Mouse (Mus musculus) kidney, adult 9 months (tissue): Measurements from ENCODE around the gene Hdhd5.

ENCODE experiments used
- DNase-seq: peaks from one replicate; pipeline ENCODE4 v3.0.0; 2022

Hdhd5 gene

DNA sequence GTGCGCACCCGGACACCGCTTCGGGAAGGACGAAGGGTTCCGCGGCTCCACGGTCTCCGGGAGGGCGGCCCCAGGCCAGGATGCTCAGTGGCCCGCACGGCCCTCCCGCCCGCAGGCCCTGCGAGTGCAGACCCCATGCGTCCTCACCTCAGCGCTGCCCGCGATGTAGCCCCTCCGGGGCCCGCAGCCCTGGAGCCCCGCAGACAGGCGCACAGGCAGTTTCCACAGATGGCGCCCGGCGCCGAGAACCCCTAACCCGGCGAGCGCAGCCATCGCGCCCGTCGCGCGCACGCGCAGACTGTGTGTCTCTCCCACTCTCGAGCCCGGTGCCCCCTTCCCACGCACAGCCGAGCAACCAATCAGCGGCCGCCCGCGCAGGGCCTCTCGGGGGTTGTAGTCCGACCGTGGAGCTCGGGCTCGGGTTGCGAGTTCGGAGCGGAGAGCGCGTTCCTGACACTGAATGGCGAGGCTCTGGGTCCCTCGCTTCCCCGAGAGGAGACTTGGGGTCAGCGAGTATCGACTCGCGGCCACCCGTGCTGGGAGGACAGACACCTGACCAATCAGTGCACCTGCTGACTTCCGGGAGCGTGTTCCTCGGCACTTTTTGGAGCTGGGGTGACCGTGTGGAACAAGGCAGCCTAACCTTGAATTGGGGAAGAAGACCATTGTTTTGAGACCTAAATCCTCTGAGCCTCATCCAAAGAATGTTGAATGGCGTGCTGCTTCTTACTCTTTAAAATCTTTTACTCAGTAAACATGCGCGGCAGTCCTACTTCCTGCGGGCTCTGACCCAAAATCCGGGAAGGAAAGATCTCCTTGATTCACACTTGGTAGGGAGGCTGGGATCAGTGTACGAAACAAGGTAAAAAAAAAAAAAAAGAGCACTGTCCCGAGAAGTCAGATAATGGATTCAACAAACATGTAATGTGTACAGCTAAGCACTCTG is at the start of gene Hdhd5:
TSS of gene Hdhd5 (minus strand) at position 300 of the 946 bp plus-strand sequence.
- peak; percentile 91 for DNase-seq

DNA sequence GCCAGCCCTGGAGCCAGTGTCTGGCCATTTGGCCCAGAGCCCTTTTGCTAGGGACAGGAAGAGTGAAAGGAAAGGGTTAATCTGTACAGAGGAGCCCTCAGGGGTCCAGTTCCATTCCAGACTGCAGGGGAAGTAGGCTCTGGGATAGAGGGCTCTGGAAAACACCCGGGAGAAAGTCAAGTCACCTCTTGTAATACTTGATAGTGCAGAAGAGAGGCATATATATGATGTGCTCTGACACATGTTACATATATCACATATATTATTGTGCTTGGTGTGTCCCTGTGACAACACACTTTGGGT is 49.5 kb upstream of the Hdhd5 start:
- no peak for DNase-seq

DNA sequence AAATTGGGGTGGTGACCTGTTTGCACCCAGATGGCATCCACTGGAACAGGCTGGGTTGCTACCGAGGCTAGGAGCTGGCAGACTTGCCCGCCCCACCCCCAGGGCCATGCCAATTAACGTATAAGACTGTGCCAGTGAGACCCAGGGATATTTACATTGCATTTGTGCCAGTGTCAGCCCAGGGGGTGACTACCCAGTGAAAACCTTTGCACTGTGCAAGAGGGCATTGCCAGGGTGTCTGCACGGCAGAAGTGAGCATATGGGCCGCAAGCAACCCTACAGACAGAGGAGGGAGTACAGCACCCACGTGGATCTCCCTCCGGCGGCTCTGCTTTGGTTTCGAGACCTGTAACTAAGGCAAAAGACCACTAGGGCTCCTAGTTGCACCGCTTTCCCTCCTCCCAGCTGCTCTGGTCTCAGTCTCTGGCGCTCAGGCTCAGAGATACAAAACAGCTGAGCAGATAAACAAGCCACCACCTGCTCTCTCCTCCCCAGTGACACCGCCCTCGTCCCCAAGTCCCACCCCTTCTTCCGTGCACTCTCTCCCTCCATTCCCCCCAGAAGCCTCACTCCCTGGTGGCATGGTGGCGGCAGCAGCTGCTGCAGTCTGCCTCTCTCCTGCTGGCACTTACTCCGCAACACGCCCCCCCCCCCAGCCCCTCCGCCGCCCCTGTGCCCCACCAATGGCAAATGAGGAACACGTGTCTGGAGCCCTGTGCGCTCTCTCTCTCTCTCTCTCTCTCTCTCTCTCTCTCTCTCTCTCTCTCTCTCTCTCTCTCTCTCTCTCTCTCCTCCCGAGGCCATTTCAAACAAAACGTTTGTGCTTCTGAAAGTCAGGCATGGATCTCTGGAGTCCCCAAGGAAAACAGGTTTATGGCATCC is 49.0 kb upstream of the Hdhd5 start:
- DNase-seq: peak; percentile 67

DNA sequence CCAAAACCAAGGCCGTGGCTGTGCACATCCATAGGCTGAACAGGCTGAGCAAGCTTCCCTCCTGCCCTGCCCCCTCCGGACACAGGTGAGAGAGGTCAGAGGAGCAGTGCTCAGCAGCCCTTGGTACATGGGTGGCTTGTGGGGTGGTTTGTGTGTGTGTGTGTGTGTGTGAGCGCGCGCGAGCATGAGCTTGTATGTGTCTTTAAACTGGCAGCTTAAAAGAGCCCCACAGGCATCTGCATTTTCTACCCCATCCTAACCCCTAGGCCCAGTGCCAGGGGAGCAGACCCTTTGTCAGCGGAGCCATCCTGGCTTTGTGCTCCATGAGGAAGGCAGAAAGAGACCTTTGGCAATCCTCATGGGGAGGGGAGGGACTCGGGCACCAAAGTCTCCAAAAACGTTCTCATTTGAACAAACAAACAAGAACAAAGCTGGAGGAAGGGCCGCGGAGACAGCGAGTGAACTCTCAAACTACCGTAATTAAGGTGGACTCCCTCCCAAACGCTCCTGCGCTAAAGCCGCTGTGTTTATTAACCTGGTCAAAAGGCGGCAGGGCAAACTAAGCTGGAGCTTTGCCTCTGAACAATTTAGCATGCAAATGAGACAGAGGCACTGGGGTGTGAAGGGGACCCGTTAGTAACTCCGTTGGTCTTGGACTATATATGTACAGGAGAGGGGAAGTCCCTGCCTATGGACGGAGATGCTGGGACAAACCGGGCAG is 48.2 kb upstream of the Hdhd5 start:
- peak; percentile 87 for DNase-seq

DNA sequence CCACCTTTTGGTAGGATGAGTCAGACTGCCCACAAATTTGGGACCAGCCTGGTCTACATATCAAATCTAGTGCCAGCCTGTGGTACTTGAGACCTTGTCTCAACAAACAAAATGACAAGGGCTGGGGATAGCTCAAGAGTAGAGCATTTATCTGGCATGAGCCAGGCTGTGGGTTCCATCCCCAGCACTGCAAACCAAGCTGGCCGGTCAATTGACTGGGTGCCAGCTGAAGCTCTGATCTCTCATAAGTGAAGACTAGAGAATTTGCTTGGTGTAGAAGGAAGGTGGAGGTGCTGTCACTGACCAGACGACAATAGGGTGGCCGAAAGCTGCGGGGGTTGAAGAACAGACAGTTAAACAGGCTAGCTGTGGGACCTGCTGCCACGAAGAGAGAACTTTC is 47.4 kb upstream of the Hdhd5 start:
- no peak for DNase-seq

DNA sequence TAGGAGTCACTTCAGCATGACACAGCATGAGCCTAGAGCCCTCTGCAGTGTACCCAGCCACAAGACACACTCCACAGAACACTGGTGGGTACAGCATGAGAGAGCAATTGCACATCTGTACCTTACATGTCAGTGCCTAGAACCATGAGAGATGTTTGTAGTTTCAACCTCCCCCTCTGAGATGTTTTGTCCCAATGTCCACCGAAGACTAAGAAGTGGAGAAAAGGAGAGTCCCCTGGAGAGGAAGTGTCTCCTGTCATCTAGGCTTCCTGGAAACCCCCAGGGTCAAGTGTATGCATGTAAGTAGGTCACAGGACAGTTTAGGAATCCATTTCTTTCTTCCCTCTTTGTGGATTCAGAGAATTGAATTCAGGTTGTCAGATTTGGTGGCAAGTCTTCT is 41.3 kb upstream of the Hdhd5 start:
- DNase-seq: no peak

DNA sequence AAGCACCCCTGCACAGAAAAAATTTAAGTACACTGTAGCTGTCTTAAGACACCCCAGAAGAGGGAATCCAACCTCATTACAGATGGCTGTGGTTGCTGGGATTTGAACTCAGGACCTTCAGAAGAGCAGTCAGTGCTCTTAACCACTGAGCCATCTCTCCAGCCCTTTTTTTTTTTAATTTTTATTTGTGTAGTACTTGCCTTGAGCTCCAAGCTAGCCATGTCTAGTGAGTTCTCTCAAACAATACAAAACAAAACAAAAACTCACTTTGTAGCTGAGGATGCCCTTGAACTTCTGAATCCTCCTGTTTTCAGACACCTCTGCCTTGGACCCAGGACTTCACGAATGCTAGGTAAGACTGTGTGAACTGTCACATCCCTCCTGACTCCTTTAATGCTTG is 37.1 kb upstream of the Hdhd5 start:
- no peak for DNase-seq

DNA sequence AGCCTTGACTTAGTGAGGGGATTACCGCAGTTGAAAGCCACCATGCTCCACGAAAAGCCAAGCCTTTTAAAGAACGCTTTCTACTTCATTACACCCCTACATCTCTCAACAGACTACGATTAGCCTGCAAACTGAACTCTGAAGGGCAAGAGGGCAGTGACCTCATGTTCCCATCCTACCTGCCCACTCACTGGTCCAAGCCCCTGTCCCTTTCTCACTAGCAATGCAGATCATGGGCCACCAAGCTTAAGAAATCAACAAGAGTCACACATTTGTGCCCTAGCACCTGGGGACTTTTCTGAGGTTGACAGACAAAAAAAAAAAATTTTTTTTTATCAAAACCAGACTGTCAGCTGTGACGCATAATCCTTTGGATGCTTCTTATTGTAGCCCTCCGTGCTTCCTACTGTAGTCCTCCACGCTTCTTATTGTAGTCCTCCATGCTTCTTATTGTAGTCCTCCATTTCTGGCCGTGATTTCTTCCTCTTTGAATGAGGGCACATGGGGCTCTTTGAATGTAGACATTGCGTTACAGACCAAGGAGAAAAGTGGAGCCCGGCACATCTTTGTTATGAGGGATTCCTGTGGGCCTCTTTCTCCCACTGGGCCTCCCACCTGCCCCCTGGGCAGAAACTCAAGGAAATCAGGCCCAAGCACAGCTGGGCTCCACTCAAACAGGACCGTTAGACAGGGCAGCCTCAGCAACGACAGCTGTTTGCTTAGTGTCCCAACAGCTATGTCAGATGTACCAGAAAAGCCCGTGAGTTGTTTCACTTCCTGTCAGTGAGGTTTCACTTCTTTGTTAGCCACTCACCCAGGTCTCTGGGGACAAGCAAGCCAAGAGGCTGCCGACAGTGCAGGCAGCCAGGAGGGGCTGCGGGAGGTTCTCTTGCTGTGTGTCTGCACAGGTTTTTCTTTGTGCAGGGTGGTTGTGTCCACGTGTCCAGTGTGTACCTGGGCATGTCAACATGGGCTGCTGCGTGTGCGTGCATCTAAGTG is 36.1 kb upstream of the Hdhd5 start:
- no peak for DNase-seq

DNA sequence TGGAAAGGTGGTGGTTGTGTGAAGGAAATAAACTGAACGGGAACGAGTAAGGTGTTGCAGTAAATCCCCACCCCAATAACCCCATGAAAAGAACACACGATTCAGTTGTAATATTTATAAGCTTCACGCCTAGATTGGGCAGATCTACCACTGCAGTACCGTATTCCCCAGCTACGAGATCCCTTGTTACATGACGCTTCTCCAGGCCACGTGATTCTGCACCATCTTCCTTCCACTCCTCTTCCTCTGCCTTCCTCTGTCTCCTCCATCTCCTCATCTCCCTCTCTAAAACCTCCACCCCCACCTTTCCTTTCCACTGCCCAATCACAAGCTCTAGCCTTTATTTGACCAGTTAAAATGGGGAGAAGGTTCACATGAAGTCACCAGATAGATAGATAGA is 25.5 kb upstream of the Hdhd5 start:
- no peak for DNase-seq

DNA sequence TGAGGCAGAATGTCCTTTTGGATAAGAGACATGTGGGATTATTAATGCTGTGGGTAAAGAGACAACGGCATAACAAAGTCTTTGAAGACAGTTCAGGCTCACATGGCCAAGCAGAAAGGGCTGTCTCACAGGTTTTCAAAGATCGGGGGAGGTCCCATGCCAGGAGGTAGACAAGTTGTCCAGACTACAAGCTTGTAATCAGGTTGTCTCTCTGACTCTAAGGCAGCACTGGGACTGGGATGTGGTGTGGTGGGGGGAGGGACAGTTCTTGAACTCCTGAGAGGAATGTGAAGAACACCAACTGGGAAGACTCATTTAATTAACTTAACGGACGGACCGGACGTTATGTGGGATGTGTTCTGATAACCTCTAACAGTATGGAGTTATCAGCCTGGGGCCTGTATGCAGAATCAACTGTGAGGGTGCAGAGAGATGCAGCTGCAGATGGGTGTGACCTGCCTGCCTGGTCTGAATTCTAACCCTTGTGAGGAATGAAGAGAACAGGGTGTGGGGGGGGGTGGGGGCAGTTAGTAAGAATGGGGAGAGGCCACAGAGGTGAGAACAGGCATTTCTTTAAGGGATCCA is 25.0 kb upstream of the Hdhd5 start:
- DNase-seq: no peak

DNA sequence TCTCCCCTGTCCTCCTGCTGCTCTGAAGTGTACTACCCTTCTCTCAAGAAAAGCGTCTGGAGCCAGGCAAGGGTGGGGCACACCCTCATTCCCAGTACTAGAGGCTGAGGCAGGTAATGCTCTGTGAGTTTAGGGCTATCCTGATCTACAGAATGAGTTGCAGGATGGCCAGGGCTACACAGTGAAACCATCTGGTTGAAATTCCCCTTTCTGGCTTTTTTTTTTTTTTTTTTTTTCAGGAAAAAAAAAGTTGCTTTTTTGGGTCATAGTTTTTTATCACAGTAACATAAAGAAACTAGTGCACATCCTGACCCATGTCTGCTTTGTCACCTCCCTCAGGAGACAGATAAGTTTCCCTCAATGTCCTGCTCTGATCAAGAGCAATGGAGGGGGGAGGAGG is 24.0 kb upstream of the Hdhd5 start:
- no peak for DNase-seq

DNA sequence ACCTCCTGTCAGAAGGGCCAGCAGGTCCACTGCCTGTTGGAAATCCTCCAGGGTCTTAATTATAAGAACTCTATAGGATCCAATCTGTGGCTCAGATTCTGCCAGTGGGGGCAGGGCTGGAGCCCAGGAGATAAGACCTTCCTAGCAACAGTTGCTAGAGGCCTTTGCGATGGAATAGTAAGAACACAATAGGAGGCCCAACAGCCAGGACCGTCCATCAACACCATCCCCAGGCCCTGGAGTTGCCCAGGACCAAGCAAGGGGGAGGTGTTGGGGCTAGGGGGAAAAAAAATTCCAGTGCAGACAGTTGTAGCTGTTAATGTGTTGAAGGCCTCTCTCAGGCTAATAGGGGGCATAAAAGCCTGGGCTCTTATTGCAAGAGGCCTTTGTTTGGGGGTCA is 19.1 kb upstream of the Hdhd5 start:
- no peak for DNase-seq

DNA sequence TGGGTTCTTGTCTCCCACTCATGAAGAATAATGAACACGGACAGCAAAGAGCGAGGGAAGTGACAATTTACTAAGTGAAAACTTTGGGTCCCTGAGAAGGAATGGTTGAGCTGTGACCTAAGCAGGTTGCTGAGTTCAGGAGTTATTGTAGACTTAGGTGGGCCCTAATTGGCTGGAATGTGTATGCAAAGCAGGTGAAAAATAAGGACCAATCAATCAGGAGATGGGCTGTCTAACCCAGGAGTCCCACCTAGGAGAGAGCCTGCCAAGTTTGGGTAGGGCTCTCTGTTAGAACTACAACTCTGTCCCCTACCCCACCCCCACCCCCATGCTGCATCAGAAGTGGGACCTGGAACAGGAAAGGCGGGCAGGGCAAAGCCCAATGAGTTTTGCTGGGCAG is 17.5 kb upstream of the Hdhd5 start:
- DNase-seq: no peak

DNA sequence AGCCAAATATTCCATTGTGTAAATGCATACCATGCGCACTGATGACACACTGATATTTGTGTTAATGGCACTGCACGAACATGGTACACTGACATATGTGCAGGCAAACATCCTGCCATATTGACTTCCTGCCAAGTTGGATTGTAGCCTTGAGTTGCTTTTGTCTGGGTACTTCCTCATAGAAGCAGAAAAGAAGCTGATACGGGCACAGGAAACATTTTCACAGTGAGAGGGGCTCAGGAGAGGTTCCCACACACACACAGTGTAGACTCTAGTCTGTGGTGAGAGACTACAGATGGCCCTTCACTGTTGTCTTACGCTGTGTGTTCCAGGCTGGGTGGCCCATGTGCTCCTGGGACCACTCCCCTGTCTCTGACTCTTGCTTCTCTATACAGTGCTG is 15.9 kb upstream of the Hdhd5 start:
- DNase-seq: no peak

DNA sequence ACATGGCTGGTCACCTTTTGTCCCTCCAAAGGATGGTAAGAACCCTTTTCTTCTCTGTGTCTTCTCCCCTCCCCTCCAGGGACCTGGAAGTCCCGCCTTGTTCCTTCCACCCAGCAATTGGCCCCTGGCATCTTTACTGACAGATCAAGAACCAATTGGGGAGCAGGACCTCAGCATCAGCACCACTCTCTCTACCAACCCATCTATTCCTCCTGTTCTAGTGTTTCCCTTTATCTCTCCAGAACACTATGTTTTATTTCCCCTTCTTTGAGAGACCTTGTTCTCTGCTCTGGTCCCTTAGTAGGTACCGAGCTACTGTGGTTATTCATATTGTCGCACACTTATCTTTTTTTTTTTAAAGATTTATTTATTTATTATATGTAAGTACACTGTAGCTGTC is 15.2 kb upstream of the Hdhd5 start:
- no peak for DNase-seq

DNA sequence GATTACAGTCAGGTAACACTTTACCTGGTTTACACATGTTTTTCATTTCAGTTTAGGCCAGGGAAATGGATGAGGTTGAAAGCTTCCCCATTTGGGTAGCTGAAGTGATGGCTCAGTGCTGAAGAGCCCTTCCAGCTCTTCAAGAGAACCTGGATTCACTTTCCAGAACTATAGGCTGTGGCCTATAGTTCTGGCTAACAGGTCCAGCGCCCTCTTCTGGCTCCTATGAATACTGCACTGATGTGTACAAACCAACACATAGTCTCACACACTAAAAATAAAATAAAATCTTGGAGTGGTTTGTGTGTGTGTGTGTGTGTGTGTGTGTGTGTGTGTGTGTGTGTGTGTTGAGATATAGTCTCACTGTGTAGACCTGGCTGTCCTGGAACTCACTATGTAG is 10.9 kb upstream of the Hdhd5 start:
- DNase-seq: no peak

DNA sequence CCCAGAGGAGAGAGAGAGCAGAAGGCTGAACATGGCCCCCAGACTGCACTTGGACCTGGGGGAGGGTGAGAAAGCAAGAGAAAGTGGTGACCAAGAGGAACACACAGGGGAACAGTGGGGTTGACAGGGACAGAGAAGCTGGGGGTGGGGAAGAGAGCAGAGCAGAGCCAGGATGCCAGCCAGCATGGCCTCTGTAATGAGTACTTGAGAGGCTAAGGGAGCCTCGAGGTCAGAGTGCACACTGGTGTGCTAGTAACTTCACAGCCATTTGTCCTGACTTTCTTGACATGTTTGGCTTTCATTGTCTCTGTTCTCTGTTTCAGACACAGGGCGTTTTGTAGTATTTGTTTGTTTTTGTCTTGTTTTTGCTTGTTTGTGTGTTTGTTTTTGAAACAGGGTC is 10.3 kb upstream of the Hdhd5 start:
- peak; percentile 11 for DNase-seq

DNA sequence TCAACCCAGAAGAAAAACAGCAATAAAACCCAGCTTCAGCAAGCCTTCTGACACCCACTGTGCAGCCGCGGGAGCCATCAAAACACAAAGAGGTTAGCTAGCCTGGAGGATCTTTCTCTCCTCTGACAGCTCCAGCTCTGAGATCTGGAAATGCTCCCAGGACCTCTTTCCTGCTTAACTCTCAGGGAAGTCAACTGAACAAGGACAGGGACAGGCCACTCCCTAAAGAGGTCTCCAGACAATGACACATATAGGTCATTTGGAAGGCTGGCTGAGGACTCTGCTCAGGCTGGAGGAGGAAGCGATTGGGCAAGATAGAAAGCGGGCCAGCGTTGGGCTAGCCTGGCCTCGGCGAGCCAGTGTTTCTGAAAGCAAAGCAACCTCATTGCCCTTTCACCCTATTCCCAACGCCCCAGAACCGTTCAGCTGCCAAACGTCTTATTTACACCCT is 8.7 kb upstream of the Hdhd5 start:
- peak; percentile 58 for DNase-seq

DNA sequence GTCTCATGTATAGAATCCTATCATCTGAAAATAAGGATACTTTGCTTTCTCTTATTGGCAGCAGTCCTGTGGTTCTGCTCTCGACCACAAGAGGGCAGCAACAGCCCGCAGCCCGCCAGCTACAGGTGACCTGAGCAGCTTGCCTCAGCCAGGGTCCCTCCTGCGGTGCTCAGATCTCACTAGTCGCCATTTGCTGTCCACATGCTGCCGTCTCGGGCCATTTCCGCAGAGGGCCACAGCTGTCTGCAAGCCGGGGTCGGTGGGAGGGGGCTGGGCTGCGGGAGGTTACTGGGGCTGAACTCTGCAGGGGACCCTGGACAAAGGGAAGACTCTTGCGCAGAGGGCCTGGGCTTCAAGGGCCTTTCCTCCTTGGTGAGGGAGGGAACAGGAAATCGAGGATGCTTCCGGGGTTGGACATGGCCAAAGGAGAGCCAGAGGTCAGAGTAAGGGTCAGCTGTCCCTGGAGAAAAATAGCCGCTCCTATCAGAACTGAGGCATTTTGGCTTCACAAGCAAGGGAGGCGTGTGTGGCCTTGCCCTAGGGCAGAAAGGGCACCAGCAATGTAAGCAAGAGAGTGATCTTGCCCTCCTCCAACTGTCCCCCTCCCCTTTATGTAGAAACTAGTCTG is 8.1 kb upstream of the Hdhd5 start:
- peak; percentile 85 for DNase-seq

DNA sequence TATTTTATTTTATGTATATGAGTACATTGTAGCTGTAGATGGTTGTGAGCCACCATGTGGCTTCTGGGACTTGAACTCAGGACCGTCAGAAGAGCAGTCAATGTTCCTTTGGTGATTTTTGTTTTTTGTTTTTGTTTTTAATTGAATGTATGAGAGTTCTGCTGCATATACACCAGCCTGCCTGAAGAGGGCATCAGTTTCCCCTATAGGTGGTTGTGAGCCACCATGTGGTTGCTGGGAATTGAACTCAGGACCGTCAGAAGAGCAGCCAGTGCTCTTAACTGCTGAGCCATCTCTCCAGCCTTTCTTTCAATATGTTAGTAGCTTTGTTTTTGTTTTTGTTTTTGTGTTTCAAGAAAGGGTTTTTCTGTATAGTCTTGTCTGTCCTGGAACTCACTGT is 5.2 kb upstream of the Hdhd5 start:
- DNase-seq: no peak

DNA sequence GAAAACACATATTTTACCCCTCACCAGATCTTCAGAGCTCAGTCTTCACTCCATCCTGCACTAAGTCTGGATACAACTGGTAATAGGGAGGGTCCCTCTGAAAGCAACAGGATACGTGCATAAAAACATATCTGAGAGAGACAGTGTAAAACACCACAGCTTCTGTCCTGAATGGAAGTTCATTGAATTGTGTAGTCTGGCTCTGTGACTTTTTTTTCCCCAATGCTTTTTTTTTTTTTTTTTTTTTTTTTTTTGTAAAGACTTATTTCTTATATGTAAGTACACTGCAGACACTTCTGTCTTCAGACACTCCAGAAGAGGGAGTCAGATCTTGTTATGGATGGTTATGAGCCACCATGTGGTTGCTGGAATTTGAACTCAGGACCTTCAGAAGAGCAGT is 1.5 kb upstream of the Hdhd5 start:
- no peak for DNase-seq
